Mouse (Mus musculus) stomach, embryonic 14.5 days (tissue): ENCODE results near the gene Pigq. TPM values are rescaled to one million over a fixed set of nuclear protein-coding genes. Genes with fewer than 3 reads are reported as not detected.

Experiments used
- ATAC-seq: fragments of 200-750 bp; cut with Nextera tagmentation; 2 replicates; pipeline ENCODE4 v1.8.0; 2017; ENCODE audit warnings: low read depth, moderate TSS enrichment; ENCODE audit not compliant: insufficient number of reproducible peaks, insufficient read depth, low FRiP score
- H3K27ac ChIP-seq: fragments of 300-500 bp; sonication (generic); 2 replicates; pipeline ENCODE4 v1.5.1; 2014; ENCODE audit warnings: mild to moderate bottlenecking, low read length, moderate library complexity, mixed read lengths
- H3K27me3 ChIP-seq: fragments of 300-500 bp; sonication (generic); 2 replicates; pipeline ENCODE4 v1.6.1; 2014; ENCODE audit warnings: low read length, control low read depth, mixed read lengths; ENCODE audit not compliant: control insufficient read depth, insufficient read depth
- H3K36me3 ChIP-seq: fragments of 300-500 bp; sonication (generic); 2 replicates; pipeline ENCODE4 v1.6.1; 2014; ENCODE audit warnings: mild to moderate bottlenecking, control low read depth, low read length, moderate library complexity, mixed read lengths; ENCODE audit not compliant: control insufficient read depth, insufficient read depth
- H3K4me1 ChIP-seq: fragments of 300-500 bp; sonication (generic); 2 replicates; pipeline ENCODE4 v1.6.1; 2014; ENCODE audit warnings: low read length, control low read depth, mixed read lengths; ENCODE audit not compliant: control insufficient read depth, insufficient read depth
- H3K4me2 ChIP-seq: fragments of 300-500 bp; sonication (generic); replicated peaks from 2 replicates; pipeline ENCODE4 v1.6.1; 2014; ENCODE audit warnings: low read depth, low read length, control low read depth
- H3K4me3 ChIP-seq: fragments of 300-500 bp; sonication (generic); 2 replicates; pipeline ENCODE4 v1.5.1; 2014; ENCODE audit warnings: low read depth, low read length, control low read depth
- H3K9ac ChIP-seq: fragments of 300-500 bp; sonication (generic); replicated peaks from 2 replicates; pipeline ENCODE4 v1.6.1; 2014; ENCODE audit warnings: low read depth, mild to moderate bottlenecking, control low read depth, low read length, moderate library complexity, mixed read lengths
- H3K9me3 ChIP-seq: fragments of 300-500 bp; sonication (generic); 2 replicates; pipeline ENCODE4 v1.6.1; 2016; ENCODE audit warnings: low read depth, low read length, control low read depth; ENCODE audit not compliant: control insufficient read depth
- WGBS: fragments of 180-500 bp; shearing (Covaris S2); extraction: QIAGEN DNeasy Blood & Tissue Kit; methylation state at CpG from one replicate; pipeline ENCODE4 v1.1.7; 2014; 5-methylcytosine and 5-hydroxymethylcytosine counted together
- polyA plus RNA-seq: library from polyadenylated mRNA; unstranded; fragments of >200 nt; fragmentation: Nextera tagmentation; extraction: Ambion mirVana; gene quantifications from 2 replicates; pipeline ENCODE4 v1.2.1, GENCODE M21; 2014

The Pigq gene
- polyA plus RNA-seq, 1 experiment from 2014 or later, result 59.7 TPM

GRCm38 (mm10) chr17:25913877-25914275, 30.9 kb downstream of the Pigq start:
- Histone ChIP-seq H3K4me2 (no peak overlapping the region), H3K4me3 (no peak overlapping the region), H3K9ac (no peak overlapping the region), H3K36me3 (peaks cover 5% of the 10 kb centered on the region; the same call in 1 of the 2 replicates), H3K9me3 (no peaks in the 10 kb centered on the region), H3K4me1 (peaks cover 11% of the 10 kb centered on the region), H3K27ac (no peak overlapping the region), H3K27me3 (no peaks in the 10 kb centered on the region)
- ATAC-seq, result no peak
- WGBS, result 80% methylated on average over 1 of the region's 1 CpGs

DNA sequence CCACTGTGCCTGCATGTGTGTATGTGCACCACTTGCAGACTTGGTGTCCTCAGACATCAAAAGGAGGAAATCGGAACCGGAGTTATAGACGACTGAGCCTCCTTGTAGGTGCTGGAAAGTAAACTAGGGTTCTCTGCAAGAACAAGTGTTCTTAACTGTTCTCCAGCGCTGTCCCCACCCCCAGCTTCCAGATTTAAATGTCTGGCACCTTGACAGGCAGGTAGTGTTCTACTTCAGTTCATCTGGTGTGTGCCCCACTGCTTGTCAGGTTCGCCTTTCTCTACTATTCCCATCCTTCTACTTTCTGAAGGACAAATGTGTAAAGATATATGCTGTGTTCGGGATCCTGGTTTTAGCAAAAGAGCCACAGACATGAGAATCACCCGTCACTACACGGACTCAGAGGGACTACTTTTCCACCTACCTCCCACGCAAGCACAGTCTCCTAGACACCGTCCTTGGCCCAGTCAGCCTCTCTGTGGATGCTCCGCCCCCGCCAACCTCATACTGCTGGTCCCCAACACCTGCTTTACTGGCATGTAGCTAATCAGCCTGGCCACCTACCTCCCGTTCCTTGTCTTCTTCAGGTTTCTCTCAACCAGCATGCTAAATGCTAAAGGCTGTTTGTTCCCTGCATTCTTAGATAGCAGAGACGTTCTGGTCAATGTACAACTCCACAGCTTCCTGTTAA, 31.4 kb downstream of the Pigq start:
- Histone ChIP-seq H3K36me3 (peaks cover 5% of the 10 kb centered on the region; the same call in 1 of the 2 replicates), H3K27me3 (no peaks in the 10 kb centered on the region), H3K9me3 (no peaks in the 10 kb centered on the region), H3K4me2 (no peak overlapping the region), H3K4me1 (peaks cover 8% of the 10 kb centered on the region), H3K4me3 (no peak overlapping the region), H3K9ac (no peak overlapping the region), H3K27ac (no peak overlapping the region)
- WGBS, result 85% methylated on average over 14 of the region's 14 CpGs
- no peak for ATAC-seq

DNA sequence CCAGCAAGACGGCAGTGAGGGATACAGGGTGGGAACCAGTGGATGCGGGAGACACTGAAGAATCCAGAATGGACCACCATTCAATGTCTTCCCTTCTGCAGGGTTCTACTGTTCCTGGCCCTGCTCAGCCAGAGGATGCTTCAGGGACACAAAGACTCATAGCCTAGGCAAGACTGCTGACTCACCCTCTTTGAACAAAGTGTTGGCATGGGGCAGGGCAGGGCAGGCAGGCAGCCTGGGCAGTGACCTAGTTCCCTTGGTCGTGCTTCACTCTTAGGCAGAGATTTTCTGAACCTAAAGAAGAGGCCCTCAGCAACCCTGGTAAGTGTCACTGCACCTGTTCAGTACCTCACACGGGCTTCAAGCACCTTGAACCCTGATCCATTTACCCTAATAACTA, 32.9 kb downstream of the Pigq start:
- Histone ChIP-seq H3K27me3 (no peaks in the 10 kb centered on the region), H3K36me3 (peaks cover 6% of the 10 kb centered on the region; the same call in 1 of the 2 replicates), H3K9ac (no peak overlapping the region), H3K4me1 (no peaks in the 10 kb centered on the region), H3K4me2 (no peak overlapping the region), H3K9me3 (no peaks in the 10 kb centered on the region), H3K4me3 (no peak overlapping the region), H3K27ac (no peak overlapping the region)
- 88% methylated on average over 4 of the region's 4 CpGs for WGBS
- no peak for ATAC-seq

DNA sequence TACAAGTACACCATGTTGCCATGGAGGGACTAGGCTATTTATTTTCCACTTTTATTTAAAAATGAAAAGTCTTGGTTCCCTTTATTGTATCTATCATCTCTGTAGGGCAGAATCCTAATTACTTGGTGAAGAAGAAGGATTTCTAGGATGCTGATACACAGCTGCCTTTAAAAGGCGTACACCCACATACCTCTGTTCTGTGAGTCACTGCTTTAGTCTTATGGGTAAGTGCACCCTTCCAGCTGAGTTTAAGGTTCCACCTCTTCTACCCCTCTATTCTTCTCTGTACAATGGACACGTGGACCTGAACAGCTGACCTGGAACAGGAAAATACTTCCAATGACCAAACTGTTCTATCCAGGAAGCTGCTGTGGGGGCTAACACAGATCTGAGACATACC, 37.1 kb downstream of the Pigq start:
- no peak overlapping the region for H3K9ac ChIP-seq

GRCm38 (mm10) chr17:25903061-25903460, 41.7 kb downstream of the Pigq start:
- H3K9me3 ChIP-seq, result no peaks in the 10 kb centered on the region
- no peaks in the 10 kb centered on the region for H3K27me3 ChIP-seq
- no peaks in the 10 kb centered on the region for H3K4me1 ChIP-seq
- peaks cover 8% of the 10 kb centered on the region; the same call in 1 of the 2 replicates for H3K36me3 ChIP-seq
- no peak for ATAC-seq
- no peak overlapping the region for H3K27ac ChIP-seq
- H3K4me3 ChIP-seq, result no peak overlapping the region
- no peak overlapping the region for H3K4me2 ChIP-seq
- WGBS, result 81% methylated on average over 3 of the region's 3 CpGs
- H3K9ac ChIP-seq, result no peak overlapping the region

More for the DNA sequence above, 37.1 kb downstream of the Pigq start:
- H3K36me3 ChIP-seq, result peaks cover 3% of the 10 kb centered on the region; the same call in 1 of the 2 replicates
- H3K9me3 ChIP-seq, result no peaks in the 10 kb centered on the region
- H3K4me1 ChIP-seq, result no peaks in the 10 kb centered on the region
- no peaks in the 10 kb centered on the region for H3K27me3 ChIP-seq
- H3K4me2 ChIP-seq, result no peak overlapping the region
- ATAC-seq, result no peak
- 90% methylated on average over 2 of the region's 2 CpGs for WGBS
- H3K4me3 ChIP-seq, result no peak overlapping the region
- H3K27ac ChIP-seq, result no peak overlapping the region

DNA sequence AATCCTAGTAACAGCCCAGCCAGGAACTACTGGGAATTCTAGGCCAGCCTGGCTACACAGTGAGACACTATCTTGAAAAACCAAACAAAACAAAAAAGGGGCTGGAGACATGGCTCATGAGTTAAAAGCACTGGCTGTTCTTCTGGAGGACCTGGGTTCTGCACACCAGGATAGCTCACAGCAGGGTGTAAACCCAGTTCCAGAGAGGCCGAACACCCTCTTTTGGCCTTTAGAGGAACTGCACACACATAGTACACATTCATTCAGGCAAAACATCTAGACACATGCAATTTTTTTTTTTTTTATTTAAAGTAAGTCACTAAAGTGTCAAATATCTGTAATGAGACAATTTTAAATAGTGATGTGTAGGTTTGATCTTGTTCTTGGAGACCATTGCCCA, 44.5 kb downstream of the Pigq start:
- no peaks in the 10 kb centered on the region for H3K9me3 ChIP-seq
- no peaks in the 10 kb centered on the region for H3K4me1 ChIP-seq
- ATAC-seq, result no peak
- 85% methylated on average over 1 of the region's 1 CpGs for WGBS
- no peak overlapping the region for H3K27ac ChIP-seq
- H3K27me3 ChIP-seq, result no peaks in the 10 kb centered on the region
- H3K9ac ChIP-seq, result no peak overlapping the region
- no peak overlapping the region for H3K4me3 ChIP-seq
- H3K36me3 ChIP-seq, result 0 out of 2 replicates have a peak, but pooled peaks cover 5% of the 10 kb centered on the region
- no peak overlapping the region for H3K4me2 ChIP-seq

DNA sequence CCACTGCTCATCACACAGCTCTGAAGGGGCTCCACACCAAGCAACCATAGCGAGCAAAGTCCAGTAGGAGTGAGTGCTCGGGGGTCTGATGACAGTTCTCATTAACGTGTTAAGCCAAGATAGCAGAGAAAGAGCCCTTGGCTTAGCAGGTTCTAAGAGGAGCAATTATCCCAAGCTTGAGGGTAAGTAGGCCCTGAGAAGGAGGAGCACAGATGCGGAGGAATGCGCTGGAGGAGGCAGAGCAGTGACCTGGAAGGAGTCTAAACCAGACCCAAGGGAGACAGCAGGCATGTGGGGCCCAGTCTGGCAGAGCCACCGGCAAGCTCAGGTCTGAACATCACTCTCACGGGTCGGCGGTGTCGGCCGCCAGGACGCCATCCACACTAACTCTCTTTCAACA, 48.8 kb downstream of the Pigq start:
- H3K4me1 ChIP-seq, result no peaks in the 10 kb centered on the region
- 69% methylated on average over 12 of the region's 12 CpGs for WGBS
- ATAC-seq, result no peak
- H3K4me3 ChIP-seq, result no peak overlapping the region
- H3K9ac ChIP-seq, result no peak overlapping the region
- H3K36me3 ChIP-seq, result 0 out of 2 replicates have a peak, but pooled peaks cover 5% of the 10 kb centered on the region
- H3K9me3 ChIP-seq, result no peaks in the 10 kb centered on the region
- no peaks in the 10 kb centered on the region for H3K27me3 ChIP-seq
- H3K27ac ChIP-seq, result no peak overlapping the region
- no peak overlapping the region for H3K4me2 ChIP-seq

DNA sequence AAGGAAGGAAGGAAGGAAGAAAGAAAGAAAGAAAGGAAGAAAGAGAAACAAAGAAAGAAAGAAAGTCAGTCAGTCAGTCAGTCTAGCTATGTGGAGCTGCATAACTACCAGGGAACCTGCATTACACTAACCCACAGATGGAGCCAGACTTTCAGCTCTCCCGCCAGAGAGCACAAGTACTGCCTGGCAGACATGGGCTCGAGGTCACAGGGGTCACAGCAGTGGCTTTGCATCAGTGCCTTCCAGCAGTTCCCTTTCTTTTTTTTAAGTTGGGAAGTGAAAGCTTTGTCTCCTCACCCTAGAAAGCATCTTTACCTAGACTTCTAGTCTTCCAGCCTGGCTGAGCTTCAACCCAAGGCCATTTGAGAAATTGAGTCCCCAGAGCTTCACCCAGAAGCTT, 49.3 kb downstream of the Pigq start:
- Histone ChIP-seq H3K36me3 (0 out of 2 replicates have a peak, but pooled peaks cover under 1% of the 10 kb centered on the region), H3K27ac (no peak overlapping the region), H3K9me3 (no peaks in the 10 kb centered on the region), H3K4me2 (no peak overlapping the region), H3K9ac (no peak overlapping the region), H3K27me3 (no peaks in the 10 kb centered on the region), H3K4me3 (no peak overlapping the region), H3K4me1 (no peaks in the 10 kb centered on the region)
- WGBS, result 53% methylated on average over 2 of the region's 2 CpGs
- no peak for ATAC-seq
